Mouse (Mus musculus): ENCODE results near the gene Cuedc1. TPM values are rescaled to one million over a fixed set of nuclear protein-coding genes. Genes with fewer than 3 reads are reported as not detected.
A peak's percentile ranks its signal among the peaks of the same experiment; 100 is the strongest.

Cuedc1 gene
- 10 to 100 TPM; 27.4 to 28.5 TPM for total RNA-seq (2021)
- long read RNA-seq, experiment 1, transcript Cuedc1-201 (11 exons, 3,180 nt), result major isoform, 10 of 30 reads
- long read RNA-seq, experiment 1, partial matches to known transcripts, result 11 of 30 reads
- long read RNA-seq, experiment 1, other reads (novel, unspliced or antisense), result 6 of 30 reads
- long read RNA-seq, experiment 2, transcript Cuedc1-201 (11 exons, 3,180 nt), result major isoform, 6 of 23 reads
- long read RNA-seq, experiment 2, partial matches to known transcripts, result 10 of 23 reads
- long read RNA-seq, experiment 2, other reads (novel, unspliced or antisense), result 5 of 23 reads

DNA sequence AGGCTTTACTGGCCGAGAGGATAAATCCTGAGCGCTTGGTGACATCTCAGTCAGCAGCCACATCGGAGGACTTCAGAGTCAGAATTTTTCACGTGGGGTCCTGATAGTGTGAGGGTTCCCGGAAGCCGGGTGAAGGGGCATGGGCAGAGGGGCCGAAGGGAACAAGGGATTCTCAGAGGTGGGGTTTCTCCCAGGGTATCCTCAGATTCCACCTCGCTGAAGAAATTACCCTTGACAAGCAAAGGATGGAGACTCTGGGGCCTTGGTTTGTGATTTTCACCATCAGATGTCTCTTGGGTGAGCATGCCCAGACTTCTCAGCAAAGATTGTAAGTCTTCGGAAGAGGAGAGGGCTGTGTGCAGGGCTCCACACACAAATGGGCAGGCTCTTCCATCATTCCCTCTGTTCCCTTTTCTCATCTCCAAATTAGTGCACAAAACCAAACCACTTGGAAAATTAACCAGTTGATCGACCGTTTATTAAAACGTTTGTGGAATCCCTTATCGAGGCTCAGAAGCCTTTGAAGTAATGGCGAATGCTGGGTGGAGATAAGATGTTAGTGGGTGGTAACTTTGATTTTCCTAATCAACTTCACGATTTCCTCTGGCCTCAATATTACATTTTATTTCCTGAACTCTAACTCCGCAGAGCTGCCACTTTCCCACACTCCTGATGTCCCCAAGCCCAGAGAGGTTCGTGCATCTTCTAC lies at the start of gene Cuedc1:
TSS of gene Cuedc1 (plus strand) at position 38 of the 709 bp plus-strand sequence.
- no peak for DNase-seq (ENCODE audit: low spot score in 2 of 2)

DNA sequence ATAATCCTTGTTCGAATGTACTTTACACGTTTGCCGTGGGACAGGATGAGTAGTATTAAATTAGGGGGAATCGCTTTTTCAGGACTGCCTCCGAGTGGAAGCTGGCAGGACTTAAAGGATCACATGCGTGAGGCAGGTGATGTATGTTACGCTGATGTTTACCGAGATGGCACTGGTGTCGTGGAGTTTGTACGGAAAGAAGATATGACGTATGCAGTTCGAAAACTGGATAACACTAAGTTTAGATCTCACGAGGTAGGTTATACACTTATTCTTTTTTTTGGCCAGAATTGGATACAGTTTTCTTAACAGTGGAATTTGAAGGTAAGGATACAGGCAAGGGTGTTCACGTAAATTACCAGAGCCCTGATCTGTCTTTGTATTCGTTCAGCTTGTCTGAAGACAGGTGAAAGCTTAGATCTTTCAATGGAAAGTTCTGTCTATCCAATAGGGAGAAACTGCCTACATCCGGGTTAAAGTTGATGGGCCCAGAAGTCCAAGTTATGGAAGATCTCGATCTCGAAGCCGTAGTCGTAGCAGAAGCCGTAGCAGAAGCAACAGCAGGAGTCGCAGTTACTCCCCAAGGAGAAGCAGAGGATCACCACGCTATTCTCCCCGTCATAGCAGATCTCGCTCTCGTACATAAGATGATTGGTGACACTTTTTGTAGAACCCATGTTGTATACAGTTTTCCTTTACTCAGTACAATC lies 48.7 kb upstream of the Cuedc1 start:
- DNase-seq (ENCODE audit: low spot score in 2 of 2), result no peak

DNA sequence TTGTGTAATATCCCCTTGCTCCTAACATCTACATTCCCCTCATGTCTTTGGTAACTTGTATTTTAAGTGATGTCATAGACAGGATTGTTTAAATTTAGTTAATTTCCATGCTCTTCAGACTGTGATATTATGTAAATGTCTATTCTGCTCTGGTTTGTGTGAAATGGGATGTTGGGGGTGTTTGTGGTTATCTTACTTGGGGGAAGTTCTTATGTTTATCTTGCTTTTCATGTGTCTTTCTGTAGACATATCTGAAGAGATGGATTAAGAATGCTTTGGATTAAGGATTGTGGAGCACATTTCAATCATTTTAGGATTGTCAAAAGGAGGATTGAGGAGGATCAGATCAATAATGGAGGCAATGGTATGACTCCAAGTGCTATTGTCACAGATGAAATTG lies 48.1 kb upstream of the Cuedc1 start:
- DNase-seq (ENCODE audit: low spot score in 2 of 2), result no peak

DNA sequence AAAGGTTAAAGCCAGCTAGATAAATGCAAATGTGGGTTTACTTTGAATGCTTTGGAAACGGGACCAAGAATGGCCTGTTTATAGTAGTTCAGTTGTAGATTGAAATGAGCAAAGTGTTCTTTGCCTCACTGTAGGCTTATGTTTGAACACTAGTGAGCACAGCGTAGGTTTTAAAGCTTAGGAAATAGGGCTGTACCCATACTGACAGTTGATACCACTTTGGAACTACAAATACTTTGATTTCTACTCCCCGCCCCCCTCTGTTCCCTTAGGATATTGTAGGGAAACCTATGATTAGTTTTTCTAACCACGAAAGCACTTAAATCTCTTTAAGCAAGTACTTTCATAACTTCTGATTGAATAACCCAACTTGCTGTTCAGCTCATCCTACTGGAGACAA lies 45.2 kb upstream of the Cuedc1 start:
- no peak for DNase-seq (ENCODE audit: low spot score in 2 of 2)

DNA sequence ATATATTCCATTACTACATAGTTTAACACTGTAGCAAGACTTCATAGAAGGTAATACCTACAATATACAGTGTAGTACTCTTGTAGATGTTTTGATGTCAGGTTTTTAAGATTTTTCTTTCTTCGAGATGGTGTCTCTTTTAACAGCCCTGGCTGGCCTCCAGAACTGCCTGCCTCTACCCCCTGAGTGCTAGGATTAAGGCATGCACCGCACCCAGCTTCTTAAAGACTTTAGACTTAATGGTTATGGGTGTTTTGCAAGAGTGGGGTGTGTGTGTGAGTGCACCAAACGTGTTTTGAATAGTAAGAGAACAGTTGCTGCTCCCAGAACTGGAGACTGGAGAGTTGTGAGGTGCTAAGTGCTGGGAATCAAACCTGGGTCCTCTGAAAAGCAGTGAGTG lies 44.0 kb upstream of the Cuedc1 start:
- no peak for DNase-seq (ENCODE audit: low spot score in 2 of 2)

DNA sequence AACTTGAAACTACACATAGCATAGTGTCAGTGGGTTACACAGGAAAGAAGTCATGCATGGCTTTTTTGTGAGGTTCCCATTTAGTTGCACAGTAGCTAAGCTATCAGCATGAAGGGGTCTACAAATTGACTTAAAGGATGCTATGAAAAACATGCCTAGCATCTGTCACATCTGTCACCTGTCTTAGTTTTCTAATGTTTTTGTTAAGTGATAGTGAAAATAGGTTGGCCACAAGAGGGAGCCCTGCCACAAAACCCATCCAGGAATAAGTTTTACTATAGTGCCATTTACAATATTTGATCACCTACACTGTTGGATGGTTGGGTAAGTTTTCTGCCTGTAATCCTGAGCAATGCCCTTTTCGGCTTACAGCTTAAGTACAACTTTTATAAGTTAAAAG lies 43.3 kb upstream of the Cuedc1 start:
- peak; percentile 39 to 48 for DNase-seq (ENCODE audit: low spot score in 2 of 2)

DNA sequence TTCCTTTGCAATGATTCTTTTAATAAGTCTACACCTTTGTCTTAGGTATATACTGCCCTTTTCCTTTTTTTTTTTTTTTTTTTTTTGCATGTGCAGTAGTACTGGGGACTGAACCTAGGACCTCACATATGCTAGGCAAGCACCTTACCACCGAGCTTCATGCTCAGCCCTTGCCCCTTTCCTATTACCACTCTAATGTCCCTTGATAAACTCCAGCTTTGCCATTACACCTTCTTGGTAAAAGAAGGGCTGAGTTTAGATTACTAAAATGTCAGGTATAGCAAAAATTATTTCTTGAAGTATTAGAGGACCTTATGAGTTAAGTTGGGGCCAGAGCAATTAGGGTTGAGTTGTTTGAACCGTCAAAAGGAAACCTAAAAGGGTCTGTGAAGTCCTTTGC lies 42.1 kb upstream of the Cuedc1 start:
- no peak for DNase-seq (ENCODE audit: low spot score in 2 of 2)

DNA sequence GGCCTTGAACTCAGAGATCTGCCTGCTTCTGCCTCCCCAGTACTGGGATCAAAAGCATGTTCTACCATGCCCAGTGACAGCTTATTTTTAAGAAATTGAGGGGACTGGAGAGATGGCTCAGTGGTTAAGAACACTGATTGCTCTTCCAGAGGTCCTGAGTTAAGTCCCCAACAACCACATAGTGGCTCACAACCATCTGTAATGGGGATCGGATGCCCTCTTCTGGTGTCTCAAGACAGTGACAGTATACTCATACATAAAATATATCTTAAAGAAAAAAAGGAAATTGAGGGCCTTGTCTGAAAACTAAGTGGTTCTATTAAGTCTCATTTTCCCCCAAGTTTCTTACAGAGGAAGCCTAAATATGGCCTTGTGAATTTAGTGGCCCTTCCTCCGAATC lies 40.1 kb upstream of the Cuedc1 start:
- no peak for DNase-seq (ENCODE audit: low spot score in 2 of 2)

DNA sequence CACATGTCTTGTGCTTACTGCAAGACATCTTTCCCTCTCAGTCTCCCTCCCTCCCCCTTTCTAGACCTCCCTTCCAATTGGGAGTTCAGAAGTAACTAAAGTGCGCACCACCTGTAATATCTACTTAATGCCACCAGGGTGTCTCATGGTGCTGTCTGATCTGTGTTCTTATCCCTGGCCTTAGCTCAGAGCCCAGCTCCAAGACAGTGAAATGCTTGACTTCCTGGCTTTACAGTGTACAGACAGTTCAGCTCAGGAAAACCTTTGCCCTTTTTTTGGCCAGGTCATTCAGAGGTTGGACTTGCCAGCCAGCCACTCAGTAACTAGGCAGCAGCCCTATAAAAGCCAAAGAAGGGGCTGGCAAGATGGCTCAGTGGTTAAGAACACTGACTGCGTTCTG lies 38.7 kb upstream of the Cuedc1 start:
- DNase-seq (ENCODE audit: low spot score in 2 of 2), result no peak

DNA sequence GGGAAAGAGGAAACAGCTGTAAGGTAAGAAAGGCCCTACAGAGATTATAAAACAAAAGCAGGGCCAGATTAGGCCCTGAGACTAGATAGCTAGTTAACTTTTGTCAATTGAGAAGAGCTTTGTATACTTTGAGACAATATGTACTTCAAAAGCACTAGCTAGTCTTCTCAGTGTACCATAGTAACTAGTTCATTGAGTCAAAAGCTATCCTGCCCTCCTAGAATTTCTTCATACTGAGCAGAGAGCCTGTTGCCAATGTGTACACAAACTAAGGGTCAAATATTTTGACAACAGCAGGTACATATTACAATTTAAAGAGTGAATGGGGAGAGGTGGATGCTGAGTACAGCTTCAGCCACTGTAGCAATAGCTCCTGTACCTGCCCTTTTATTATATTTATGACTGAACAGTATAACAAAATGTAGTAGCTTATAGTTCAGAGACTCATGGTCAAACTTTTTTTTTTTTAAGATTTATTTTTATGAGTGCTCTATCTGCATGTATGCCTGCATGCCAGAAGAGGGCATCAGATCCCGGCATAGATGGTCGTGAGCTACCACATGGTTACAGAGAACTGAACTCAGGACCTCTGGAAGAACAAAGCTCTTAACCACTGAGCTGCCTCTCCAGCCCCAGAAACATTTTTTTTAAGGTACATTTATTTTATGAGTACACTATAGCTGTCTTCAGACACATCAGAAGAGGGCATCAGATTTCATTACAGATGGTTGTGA lies 35.8 kb upstream of the Cuedc1 start:
- no peak for DNase-seq (ENCODE audit: low spot score in 2 of 2)

DNA sequence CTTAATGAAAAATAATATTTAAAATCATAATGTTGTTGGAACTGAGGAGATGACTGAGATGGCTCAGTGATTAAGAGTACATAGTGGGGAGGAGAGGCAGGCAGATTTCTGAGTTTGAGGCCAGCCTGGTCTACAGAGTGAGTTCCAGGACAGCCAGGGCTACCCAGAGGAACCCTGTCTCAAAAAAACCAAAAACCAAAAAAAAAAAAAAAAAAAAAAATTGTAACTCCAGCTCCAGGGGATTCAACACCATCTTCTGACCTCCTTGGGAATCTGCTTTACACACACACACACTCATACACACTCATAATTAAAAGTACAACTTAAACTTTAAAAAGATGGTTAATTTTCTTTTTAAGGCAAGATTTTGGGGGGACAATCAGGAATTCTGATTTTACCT lies 32.1 kb upstream of the Cuedc1 start:
- no peak for DNase-seq (ENCODE audit: low spot score in 2 of 2)

DNA sequence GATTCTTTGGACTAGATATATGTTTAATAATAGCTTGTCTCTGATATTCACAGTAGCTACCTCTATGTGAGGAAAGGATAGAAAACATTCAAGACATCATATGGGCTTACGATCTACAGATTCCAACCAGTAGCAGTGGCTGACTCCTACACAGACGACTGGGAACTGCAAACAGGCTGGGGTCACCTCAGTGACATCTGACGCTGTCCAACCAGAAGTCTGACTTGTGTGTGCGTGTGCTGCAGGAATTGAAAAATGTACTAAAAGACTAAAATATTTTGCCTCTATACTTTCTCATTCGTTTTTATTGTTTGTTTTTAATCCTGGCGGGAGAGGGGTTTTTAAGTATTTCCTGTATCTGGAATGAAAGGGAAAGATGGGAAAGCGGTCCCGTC lies 30.7 kb upstream of the Cuedc1 start:
- DNase-seq (ENCODE audit: low spot score in 2 of 2), result no peak

DNA sequence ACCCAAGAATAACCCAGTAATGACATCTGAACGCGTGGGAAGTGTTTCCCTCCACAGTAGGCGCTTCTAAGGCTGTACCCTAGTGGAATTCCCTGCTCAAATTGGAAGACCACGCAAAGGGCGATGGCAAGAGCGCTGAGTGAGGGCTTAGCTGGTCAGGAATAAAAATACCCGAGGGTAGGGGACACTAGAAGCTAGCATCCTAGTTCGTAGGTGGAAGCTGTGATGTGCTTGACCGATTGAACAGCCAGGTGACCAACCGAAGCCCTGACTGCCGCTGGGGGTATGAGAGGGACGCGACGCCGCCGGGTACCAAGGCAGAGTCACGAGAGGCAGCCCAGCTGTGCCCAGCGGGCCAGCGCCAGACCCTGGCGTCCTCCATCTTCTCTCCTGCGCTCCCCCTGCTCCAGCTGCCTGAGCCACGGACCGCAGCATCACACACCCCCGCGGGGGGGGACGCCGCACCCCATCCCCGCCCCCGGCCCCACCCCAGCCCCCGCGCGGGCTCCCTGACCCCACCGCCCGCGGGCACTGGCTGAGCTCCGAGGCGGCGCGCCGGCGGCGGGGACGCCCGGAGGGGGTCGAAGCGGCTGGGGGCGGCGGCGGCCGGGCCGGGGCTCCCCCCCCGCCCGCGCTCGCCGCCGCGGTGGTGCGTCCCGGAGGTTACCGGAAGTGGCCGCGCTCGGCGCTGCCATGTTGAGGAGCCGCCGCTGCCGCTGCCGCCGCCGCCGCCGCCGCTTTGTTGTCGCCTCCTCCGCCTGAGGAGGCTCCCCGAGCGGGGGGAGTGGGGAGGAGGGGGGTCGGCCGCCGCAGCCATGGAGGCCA lies 30.1 kb upstream of the Cuedc1 start, which contains the start of gene Vezf1:
TSS of gene Vezf1 (plus strand) at position 694 of the 825 bp plus-strand sequence.
- peak; percentile 60 to 68 for DNase-seq (ENCODE audit: low spot score in 2 of 2)

DNA sequence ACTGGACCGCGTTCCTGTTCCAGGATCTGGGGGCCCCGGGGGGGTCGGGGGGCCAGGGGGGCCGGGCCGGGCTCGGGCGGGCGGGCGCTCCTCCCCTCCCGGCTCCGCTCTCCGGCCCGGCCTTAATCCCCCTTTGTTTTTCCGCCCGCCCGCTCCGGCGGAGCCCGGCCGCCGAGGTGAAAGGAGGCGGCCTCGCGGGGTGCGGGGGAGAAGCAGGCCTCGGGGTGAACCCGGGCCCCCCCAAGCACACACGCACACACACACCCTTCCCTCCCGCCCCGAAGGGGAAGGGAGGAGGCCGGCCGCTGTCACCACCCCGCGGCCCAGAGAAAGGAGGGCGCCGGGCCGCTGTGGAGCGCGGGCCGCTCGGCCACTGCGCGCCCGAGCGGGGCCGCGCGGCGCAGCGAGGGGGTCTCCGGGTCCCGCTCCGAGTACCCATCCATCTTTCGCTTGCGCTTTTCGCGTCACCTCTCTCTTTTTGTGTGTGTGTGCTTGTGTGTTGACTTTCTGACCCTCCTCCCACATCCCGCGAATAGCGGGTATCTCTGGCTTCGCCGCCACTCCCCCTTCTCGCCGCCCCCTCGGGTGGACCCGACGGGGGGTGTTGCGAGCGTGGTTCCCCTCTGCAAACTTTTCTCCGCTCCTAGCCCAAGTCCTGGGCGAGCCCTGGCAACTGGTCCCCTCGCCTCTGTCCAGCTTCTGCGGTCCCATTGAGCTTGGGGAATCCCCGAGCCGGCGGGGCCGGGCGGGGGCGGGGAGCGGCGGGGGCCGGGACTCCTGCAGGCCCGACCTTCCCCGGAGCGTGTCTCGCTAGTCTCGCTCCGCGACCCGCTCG lies 29.2 kb upstream of the Cuedc1 start:
- peak; percentile 23 to 53 for DNase-seq (ENCODE audit: low spot score in 2 of 2)

DNA sequence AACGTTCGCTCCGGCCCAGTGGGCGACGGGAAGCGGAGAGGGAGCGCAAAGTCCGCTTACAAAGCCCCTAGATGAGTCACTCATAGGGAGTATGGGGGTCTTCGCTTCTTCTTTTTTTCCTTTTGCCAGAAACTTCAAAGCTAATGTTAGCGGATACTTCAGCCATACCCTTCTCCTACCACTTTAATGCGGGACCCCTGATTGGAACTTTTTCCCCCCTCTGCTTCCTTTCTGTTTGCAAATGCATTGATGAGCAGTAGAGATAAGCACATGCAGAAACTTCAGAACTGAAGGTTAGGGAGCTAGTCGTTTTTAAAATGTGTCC lies 28.6 kb upstream of the Cuedc1 start:
- no peak for DNase-seq (ENCODE audit: low spot score in 2 of 2)

DNA sequence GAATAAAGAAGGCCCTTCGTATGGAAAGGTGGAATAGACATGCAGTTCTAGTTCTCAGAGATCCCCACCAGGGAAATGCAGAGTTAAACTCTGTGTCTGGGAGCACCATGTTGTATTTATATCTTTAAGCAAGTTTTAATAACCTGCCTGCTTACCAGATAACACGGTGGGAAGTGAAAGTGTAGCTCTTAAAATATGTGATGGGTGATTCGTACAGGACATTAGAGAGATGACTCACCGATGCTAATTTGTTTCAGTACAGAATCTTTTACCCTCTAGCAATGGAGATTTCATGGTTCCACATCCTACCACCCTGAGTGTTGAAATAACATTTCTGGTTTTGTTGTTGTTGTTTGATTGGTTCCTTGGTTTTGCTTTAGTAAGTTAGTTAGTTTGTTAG lies 27.5 kb upstream of the Cuedc1 start:
- DNase-seq (ENCODE audit: low spot score in 2 of 2), result no peak

DNA sequence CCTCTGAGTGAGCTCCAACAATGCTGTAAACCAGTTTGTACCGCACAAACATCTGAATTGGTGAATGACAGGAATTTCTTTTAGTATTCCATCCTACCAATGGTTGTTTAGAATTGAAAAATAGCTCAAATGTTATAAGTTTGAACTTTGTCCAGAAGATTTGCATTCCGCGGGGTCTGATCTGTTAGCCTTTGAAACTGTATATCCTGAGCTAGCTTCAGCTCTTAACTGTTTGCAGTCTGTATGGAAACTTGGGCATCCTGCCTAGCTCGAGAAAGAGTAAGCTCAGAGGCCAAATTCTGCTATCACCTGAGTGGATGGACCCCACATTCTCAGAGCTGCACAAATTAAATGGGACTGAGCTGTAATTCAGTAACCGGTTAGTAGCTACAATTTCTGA lies 26.7 kb upstream of the Cuedc1 start:
- no peak for DNase-seq (ENCODE audit: low spot score in 2 of 2)

DNA sequence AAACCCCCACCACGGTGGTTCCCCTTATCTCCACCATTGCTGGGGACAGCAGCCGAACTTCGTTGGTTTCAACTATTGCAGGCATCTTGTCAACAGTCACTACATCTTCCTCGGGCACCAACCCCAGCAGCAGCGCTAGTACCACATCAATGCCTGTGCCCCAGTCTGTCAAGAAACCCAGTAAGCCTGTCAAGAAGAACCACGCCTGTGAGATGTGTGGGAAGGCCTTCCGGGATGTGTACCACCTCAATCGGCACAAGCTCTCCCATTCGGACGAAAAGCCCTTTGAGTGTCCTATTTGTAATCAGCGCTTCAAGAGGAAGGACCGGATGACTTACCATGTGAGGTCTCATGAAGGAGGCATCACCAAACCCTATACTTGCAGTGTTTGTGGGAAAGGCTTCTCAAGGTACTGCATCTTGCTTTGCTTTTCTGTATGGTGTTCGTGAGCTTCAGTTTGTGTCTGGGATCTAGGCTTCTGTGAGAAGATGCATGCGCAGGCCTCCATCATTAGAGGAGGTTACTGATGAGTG lies 24.4 kb upstream of the Cuedc1 start:
- DNase-seq (ENCODE audit: low spot score in 2 of 2), result no peak

DNA sequence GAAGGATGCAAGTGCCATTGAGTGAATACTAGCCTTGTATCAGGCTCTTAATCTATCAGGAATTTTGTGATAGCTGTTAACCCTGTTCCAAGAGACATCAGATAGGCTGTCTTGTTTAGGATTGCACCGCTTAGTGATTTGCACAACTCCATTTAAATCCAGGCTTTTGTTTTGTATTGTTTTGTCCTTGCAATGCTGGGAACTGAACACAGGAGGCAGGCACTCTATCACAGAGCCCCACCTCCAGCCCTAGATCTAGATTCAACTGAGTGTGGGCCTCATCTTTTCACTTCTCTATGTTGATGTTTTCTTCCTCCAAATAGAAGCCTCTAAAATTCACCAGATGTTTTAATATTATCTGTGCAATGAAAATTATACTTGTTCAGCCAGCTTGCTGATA lies 22.2 kb upstream of the Cuedc1 start:
- DNase-seq (ENCODE audit: low spot score in 2 of 2), result no peak

DNA sequence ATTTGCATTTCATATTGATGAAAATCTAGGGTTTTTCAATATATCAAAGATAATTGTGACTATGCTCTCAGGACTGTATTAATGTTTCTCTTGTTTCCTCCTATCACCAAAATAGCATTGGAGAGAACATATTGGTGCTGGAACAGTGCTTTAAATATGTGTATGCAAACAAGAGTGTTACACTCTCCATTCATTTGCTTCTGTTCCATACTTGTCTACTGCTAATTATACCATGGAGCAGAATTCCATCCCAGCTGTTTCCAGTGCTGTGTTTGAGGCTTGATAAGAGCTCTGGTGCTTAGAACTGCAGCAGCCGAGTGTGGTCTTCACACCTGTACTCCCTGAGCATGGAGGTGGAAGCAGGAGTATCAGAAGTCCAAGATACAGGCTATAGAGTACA lies 21.5 kb upstream of the Cuedc1 start:
- DNase-seq (ENCODE audit: low spot score in 2 of 2), result no peak

All from left cerebral cortex, adult 18-20 months (tissue).